Mouse (Mus musculus) kidney, embryonic 14.5 days (tissue): ENCODE measurements around the gene Msh6. TPM values are rescaled to one million over a fixed set of nuclear protein-coding genes. Genes with fewer than 3 reads are reported as not detected.
"Not testable (repeated sequence)": the region's sequence is repeated elsewhere in the genome, so short reads cannot be mapped to it uniquely, and the experiment has no call there.

Source experiments
- ATAC-seq: fragments of 200-750 bp; cut with Nextera tagmentation; 2 replicates; pipeline ENCODE4 v1.8.0; 2017; ENCODE audit warnings: moderate number of reproducible peaks, mild to moderate bottlenecking, moderate TSS enrichment, moderate library complexity; ENCODE audit not compliant: low FRiP score, low TSS enrichment
- H3K27ac ChIP-seq: fragments of 300-500 bp; sonication (generic); 2 replicates; pipeline ENCODE4 v1.5.1; 2014; ENCODE audit warnings: low read depth, mild to moderate bottlenecking, low read length, moderate library complexity, mixed read lengths
- H3K27me3 ChIP-seq: fragments of 300-500 bp; sonication (generic); 2 replicates; pipeline ENCODE4 v1.6.1; 2014; ENCODE audit warnings: mild to moderate bottlenecking, low read length; ENCODE audit not compliant: control insufficient read depth, insufficient read depth
- H3K36me3 ChIP-seq: fragments of 300-500 bp; sonication (generic); 2 replicates; pipeline ENCODE4 v1.6.1; 2014; ENCODE audit warnings: low read length, mixed read lengths; ENCODE audit not compliant: control insufficient read depth, insufficient read depth
- H3K4me1 ChIP-seq: fragments of 300-500 bp; sonication (generic); 2 replicates; pipeline ENCODE4 v1.6.1; 2014; ENCODE audit warnings: low read length, mixed read lengths; ENCODE audit not compliant: control insufficient read depth, insufficient read depth
- H3K4me2 ChIP-seq: fragments of 300-500 bp; sonication (generic); replicated peaks from 2 replicates; pipeline ENCODE4 v1.6.1; 2014; ENCODE audit warnings: low read depth, mild to moderate bottlenecking, low read length
- H3K4me3 ChIP-seq: fragments of 300-500 bp; sonication (generic); 2 replicates; pipeline ENCODE4 v1.5.1; 2014; ENCODE audit warnings: mild to moderate bottlenecking, low read length
- H3K9ac ChIP-seq: fragments of 300-500 bp; sonication (generic); 2 replicates; pipeline ENCODE4 v1.6.1; 2014; ENCODE audit warnings: low read depth, mild to moderate bottlenecking, low read length, moderate library complexity
- H3K9me3 ChIP-seq: fragments of 300-500 bp; sonication (generic); 2 replicates; pipeline ENCODE4 v1.6.1; 2016; ENCODE audit warnings: low read length; ENCODE audit not compliant: control insufficient read depth
- WGBS: fragments of 180-500 bp; shearing (Covaris S2); extraction: QIAGEN DNeasy Blood & Tissue Kit; methylation state at CpG from one replicate; pipeline ENCODE4 v1.1.7; 2014; 5-methylcytosine and 5-hydroxymethylcytosine counted together
- polyA plus RNA-seq: library from polyadenylated mRNA; unstranded; fragments of >200 nt; fragmentation: Nextera tagmentation; extraction: Ambion mirVana; gene quantifications from 2 replicates; pipeline ENCODE4 v1.2.1, GENCODE M21; 2014

The Msh6 gene
- polyA plus RNA-seq, 1 experiment from 2014 or later, result 70.6 TPM

GRCm38 (mm10) chr17:87976154-87976806 is 1.4 kb downstream of the Msh6 start:
- H3K9ac ChIP-seq, result peak overlapping the region; percentile 90
- 73% methylated on average over 9 of the region's 9 CpGs for WGBS

GRCm38 (mm10) chr17:87976927-87977326 is 2.1 kb downstream of the Msh6 start:
- not testable (repeated sequence) for H3K4me3 ChIP-seq

More at GRCm38 (mm10) chr17:87976154-87976806, 1.4 kb downstream of the Msh6 start:
- H3K4me1 ChIP-seq, result peaks cover 18% of the 10 kb centered on the region; the same call in 1 of the 2 replicates
- peak overlapping the region; percentile 66 for H3K4me2 ChIP-seq
- H3K27me3 ChIP-seq, result no peaks in the 10 kb centered on the region
- ATAC-seq, result no peak
- H3K9me3 ChIP-seq, result no peaks in the 10 kb centered on the region
- no peak overlapping the region for H3K27ac ChIP-seq
- peak overlapping the region; percentile 86 for H3K4me3 ChIP-seq
- H3K36me3 ChIP-seq, result peaks cover 19% of the 10 kb centered on the region

GRCm38 (mm10) chr17:87979696-87980095 is 4.8 kb downstream of the Msh6 start:
- not testable (repeated sequence) for H3K27me3 ChIP-seq, H3K9ac ChIP-seq, H3K27ac ChIP-seq, ATAC-seq, H3K4me3 ChIP-seq, H3K4me2 ChIP-seq, H3K9me3 ChIP-seq
- H3K36me3 ChIP-seq, result peaks cover 48% of the 10 kb centered on the region
- peaks cover 21% of the 10 kb centered on the region for H3K4me1 ChIP-seq
- 95% methylated on average over 1 of the region's 1 CpGs for WGBS

More at GRCm38 (mm10) chr17:87976927-87977326, 2.1 kb downstream of the Msh6 start:
- Histone ChIP-seq H3K36me3 (peaks cover 25% of the 10 kb centered on the region), H3K4me1 (peaks cover 18% of the 10 kb centered on the region; the same call in 1 of the 2 replicates)
- not testable (repeated sequence) for H3K4me2 ChIP-seq, ATAC-seq, H3K9ac ChIP-seq, H3K27ac ChIP-seq, H3K27me3 ChIP-seq, H3K9me3 ChIP-seq
- WGBS, result 93% methylated on average over 4 of the region's 4 CpGs

DNA sequence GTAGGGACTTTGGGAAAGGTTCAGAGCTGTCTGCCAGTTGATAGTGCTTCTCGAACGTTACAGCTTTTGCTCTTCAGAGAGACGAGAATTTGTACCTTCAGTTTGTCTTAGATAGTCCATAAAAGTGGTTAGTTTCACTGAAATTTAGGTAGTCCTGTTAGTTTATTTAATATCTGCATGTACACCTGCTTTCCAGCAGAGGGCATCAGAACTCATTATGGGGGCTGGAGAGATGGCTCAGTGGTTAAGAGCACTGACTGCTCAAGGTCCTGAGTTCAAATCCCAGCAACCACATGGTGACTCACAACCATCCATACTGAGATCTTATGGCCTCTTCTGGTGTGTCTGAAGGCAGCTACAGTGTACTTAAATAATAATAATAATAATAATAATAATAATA is 7.2 kb downstream of the Msh6 start:
- peaks cover 73% of the 10 kb centered on the region for H3K36me3 ChIP-seq

GRCm38 (mm10) chr17:87983313-87983712 is 8.5 kb downstream of the Msh6 start:
- no peak for ATAC-seq
- Histone ChIP-seq H3K9me3 (no peaks in the 10 kb centered on the region), H3K27ac (no peak overlapping the region), H3K36me3 (peaks cover 80% of the 10 kb centered on the region), H3K9ac (no peak overlapping the region), H3K4me2 (no peak overlapping the region), H3K4me3 (no peak overlapping the region), H3K27me3 (no peaks in the 10 kb centered on the region), H3K4me1 (peaks cover 4% of the 10 kb centered on the region)
- 31% methylated on average over 4 of the region's 4 CpGs for WGBS

More for the DNA sequence above, 7.2 kb downstream of the Msh6 start:
- H3K27me3 ChIP-seq, result no peaks in the 10 kb centered on the region
- H3K9ac ChIP-seq, result no peak overlapping the region
- 93% methylated on average over 3 of the region's 3 CpGs for WGBS
- H3K4me2 ChIP-seq, result no peak overlapping the region
- no peak for ATAC-seq
- no peak overlapping the region for H3K27ac ChIP-seq
- no peaks in the 10 kb centered on the region for H3K9me3 ChIP-seq
- H3K4me1 ChIP-seq, result peaks cover 10% of the 10 kb centered on the region
- H3K4me3 ChIP-seq, result no peak overlapping the region

DNA sequence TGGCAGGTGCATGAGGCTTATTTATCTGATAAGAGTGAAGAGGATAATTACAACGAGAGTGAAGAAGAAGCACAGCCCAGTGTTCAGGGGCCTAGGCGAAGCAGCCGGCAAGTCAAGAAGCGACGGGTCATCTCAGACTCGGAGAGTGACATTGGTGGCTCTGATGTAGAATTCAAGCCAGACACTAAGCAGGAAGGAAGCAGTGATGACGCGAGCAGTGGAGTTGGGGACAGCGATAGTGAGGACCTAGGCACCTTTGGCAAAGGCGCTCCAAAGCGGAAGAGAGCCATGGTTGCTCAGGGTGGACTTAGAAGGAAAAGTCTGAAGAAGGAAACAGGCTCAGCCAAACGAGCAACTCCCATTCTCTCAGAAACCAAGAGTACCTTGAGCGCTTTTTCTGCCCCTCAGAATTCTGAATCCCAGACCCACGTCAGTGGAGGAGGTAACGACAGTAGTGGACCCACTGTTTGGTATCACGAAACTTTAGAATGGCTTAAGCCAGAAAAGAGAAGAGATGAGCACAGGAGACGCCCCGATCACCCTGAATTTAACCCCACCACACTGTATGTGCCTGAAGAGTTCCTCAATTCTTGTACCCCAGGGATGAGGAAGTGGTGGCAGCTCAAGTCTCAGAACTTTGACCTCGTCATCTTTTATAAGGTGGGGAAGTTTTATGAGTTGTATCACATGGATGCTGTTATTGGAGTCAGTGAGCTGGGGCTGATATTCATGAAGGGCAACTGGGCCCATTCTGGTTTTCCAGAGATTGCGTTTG is 9.8 kb downstream of the Msh6 start:
- H3K27ac ChIP-seq, result no peak overlapping the region
- H3K4me3 ChIP-seq, result no peak overlapping the region
- no peaks in the 10 kb centered on the region for H3K27me3 ChIP-seq
- WGBS, result 93% methylated on average over 20 of the region's 20 CpGs
- H3K36me3 ChIP-seq, result peaks cover 93% of the 10 kb centered on the region
- H3K9me3 ChIP-seq, result no peaks in the 10 kb centered on the region
- no peak overlapping the region for H3K4me2 ChIP-seq
- no peak overlapping the region for H3K9ac ChIP-seq
- peaks cover 3% of the 10 kb centered on the region; the same call in 1 of the 2 replicates for H3K4me1 ChIP-seq
- no peak for ATAC-seq

DNA sequence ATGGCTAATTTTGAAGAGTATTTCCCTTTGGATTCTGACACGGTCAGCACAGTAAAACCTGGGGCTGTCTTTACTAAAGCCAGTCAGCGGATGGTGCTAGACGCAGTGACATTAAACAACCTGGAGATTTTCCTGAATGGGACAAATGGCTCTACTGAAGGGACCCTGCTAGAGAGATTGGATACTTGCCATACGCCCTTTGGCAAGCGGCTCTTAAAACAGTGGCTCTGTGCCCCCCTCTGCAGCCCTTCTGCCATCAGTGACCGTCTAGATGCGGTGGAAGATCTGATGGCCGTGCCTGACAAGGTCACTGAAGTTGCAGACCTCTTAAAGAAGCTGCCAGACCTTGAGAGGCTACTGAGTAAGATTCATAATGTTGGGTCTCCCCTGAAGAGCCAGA is 11.1 kb downstream of the Msh6 start:
- Histone ChIP-seq H3K27ac (no peak overlapping the region), H3K4me3 (no peak overlapping the region), H3K36me3 (peaks cover 96% of the 10 kb centered on the region), H3K9ac (no peak overlapping the region), H3K4me2 (no peak overlapping the region), H3K27me3 (no peaks in the 10 kb centered on the region), H3K9me3 (no peaks in the 10 kb centered on the region), H3K4me1 (peaks cover 3% of the 10 kb centered on the region; the same call in 1 of the 2 replicates)
- WGBS, result 84% methylated on average over 8 of the region's 8 CpGs
- ATAC-seq, result no peak

DNA sequence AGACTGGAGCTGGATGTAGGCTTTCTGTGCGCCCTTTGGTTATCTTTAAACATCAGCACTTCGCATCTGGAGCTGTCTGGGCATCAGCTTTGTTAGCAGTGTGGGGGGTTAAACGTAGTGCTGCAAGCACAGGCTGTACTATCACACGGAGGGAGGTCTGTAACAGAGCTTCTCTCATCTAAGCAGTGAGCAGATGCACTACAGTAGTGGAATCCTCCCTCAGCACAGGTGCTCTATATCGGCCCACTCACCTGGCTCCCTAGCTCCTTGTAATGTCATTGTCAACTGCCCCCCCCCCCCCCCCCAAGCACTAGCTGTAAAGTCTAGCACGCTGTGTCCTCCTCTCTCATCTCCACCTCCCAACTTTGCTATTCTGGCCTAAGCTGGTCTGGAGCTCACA is 12.6 kb downstream of the Msh6 start:
- Histone ChIP-seq H3K9ac (no peak overlapping the region), H3K27me3 (no peaks in the 10 kb centered on the region), H3K4me1 (peaks cover 3% of the 10 kb centered on the region; the same call in 1 of the 2 replicates), H3K36me3 (peaks cover 98% of the 10 kb centered on the region), H3K4me3 (no peak overlapping the region), H3K27ac (no peak overlapping the region), H3K9me3 (no peaks in the 10 kb centered on the region), H3K4me2 (no peak overlapping the region)
- WGBS, result 84% methylated on average over 6 of the region's 6 CpGs
- no peak for ATAC-seq

DNA sequence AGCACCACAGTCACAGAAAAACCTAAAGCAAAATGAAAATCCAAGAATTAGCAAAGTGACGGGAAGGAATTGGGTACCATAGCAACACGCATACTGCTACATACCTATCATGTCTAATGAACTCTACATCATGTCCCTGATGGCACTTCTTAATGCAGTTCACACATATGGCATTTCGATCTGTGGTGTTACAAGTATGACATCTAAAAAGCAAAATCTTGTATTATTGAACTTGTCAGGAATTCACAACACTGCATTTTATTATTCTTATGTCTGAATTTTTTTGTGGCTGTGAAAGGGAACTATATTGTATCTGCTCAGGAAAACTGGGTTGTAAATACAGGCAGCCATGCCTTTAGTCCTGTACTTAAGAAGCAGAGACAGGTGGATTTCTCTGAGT is 17.3 kb downstream of the Msh6 start:
- no peak overlapping the region for H3K27ac ChIP-seq
- no peaks in the 10 kb centered on the region for H3K9me3 ChIP-seq
- WGBS, result 94% methylated on average over 3 of the region's 3 CpGs
- no peak overlapping the region for H3K9ac ChIP-seq
- no peak overlapping the region for H3K4me3 ChIP-seq
- H3K4me2 ChIP-seq, result no peak overlapping the region
- H3K4me1 ChIP-seq, result no peaks in the 10 kb centered on the region
- ATAC-seq, result no peak
- H3K36me3 ChIP-seq, result peaks cover 87% of the 10 kb centered on the region
- no peaks in the 10 kb centered on the region for H3K27me3 ChIP-seq
